Mouse (Mus musculus) cerebellum, adult 2 months (tissue): ENCODE results near the gene 4930523C07Rik.

Experiments used
- CTCF ChIP-seq: fragments of 200-500 bp; IDR thresholded peaks from 2 replicates; pipeline ENCODE4 v1.5.1; 2011; ENCODE audit warnings: low read depth, mild to moderate bottlenecking, control low read depth, low read length, moderate library complexity, borderline replicate concordance; ENCODE audit not compliant: insufficient read depth
- POLR2A ChIP-seq: fragments of 200-500 bp; IDR thresholded peaks from 2 replicates; pipeline ENCODE4 v1.6.1; 2011; ENCODE audit warnings: low read length, control low read depth, borderline replicate concordance; ENCODE audit not compliant: insufficient read depth

GRCm38 (mm10) chr1:160047481-160047931 lies 3.3 kb downstream of the 4930523C07Rik start:
- TF ChIP-seq CTCF = no peak
- no peak for TF ChIP-seq POLR2A
